Mouse (Mus musculus): ENCODE data around the gene Nudc.

- TF ChIP-seq EP300 (optimal IDR thresholded peaks at IDR 0.05) (no peak), CTCF (IDR thresholded peaks at IDR 0.05; ENCODE audit: low read depth) (no peak)
Measured at GRCm38 (mm10) chr4:133561622-133562021, 15.8 kb upstream of the Nudc start.

Measured in stomach, postnatal 0 days (tissue).